Mouse (Mus musculus) heart, adult 2 months (tissue): Measurements from ENCODE around the gene Nbeal1.

ENCODE experiments used
- CTCF ChIP-seq: fragments of 200-600 bp; IDR thresholded peaks from 2 replicates; pipeline ENCODE4 v1.8.1; 2022; ENCODE audit warnings: antibody characterized with exemption, mild to moderate bottlenecking, moderate library complexity
- EP300 ChIP-seq: fragments of 200-500 bp; IDR thresholded peaks from 2 replicates; pipeline ENCODE4 v1.6.1; 2011; ENCODE audit warnings: low read depth, low read length, control low read depth; ENCODE audit not compliant: insufficient read depth
- POLR2A ChIP-seq: fragments of 200-500 bp; IDR thresholded peaks from 2 replicates; pipeline ENCODE4 v1.6.1; 2011; ENCODE audit warnings: mild to moderate bottlenecking, low read depth, low read length, control low read depth; ENCODE audit not compliant: insufficient read depth

- TF ChIP-seq POLR2A = no peak
- no peak for TF ChIP-seq EP300
- TF ChIP-seq CTCF = no peak
These were observed 10.1 kb upstream of the Nbeal1 start for GRCm38 (mm10) chr1:60170251-60170650.
